Mouse (Mus musculus) lung, embryonic 15.5 days (tissue): ENCODE data around the gene Sox5. TPM values are rescaled to one million over a fixed set of nuclear protein-coding genes. Genes with fewer than 3 reads are reported as not detected.

Source experiments
- ATAC-seq: fragments of 200-750 bp; cut with Nextera tagmentation; 2 replicates; pipeline ENCODE4 v1.8.0; 2017; ENCODE audit warnings: moderate number of reproducible peaks, borderline replicate concordance; ENCODE audit not compliant: low FRiP score, low TSS enrichment; ENCODE audit errors: extremely low read depth
- H3K27ac ChIP-seq: fragments of 300-500 bp; sonication (generic); 2 replicates; pipeline ENCODE4 v1.5.1; 2015; ENCODE audit warnings: moderate library complexity, mild to moderate bottlenecking, inconsistent platforms
- H3K27me3 ChIP-seq: fragments of 300-500 bp; sonication (generic); 2 replicates; pipeline ENCODE4 v1.6.1; 2015; ENCODE audit warnings: inconsistent platforms
- H3K36me3 ChIP-seq: fragments of 300-500 bp; sonication (generic); 2 replicates; pipeline ENCODE4 v1.6.1; 2015; ENCODE audit warnings: inconsistent platforms
- H3K4me1 ChIP-seq: fragments of 300-500 bp; sonication (generic); 2 replicates; pipeline ENCODE4 v1.6.1; 2015; ENCODE audit warnings: inconsistent platforms
- H3K4me2 ChIP-seq: fragments of 300-500 bp; sonication (generic); 2 replicates; pipeline ENCODE4 v1.6.1; 2015; ENCODE audit warnings: inconsistent platforms, mild to moderate bottlenecking, moderate library complexity
- H3K4me3 ChIP-seq: fragments of 300-500 bp; sonication (generic); 2 replicates; pipeline ENCODE4 v1.5.1; 2015; ENCODE audit warnings: mild to moderate bottlenecking, inconsistent platforms
- H3K9ac ChIP-seq: fragments of 300-500 bp; sonication (generic); 2 replicates; pipeline ENCODE4 v1.6.1; 2015; ENCODE audit warnings: inconsistent platforms
- H3K9me3 ChIP-seq: fragments of 300-500 bp; sonication (generic); 2 replicates; pipeline ENCODE4 v1.6.1; 2016; ENCODE audit warnings: inconsistent platforms
- WGBS: fragments of 180-500 bp; shearing (Covaris S2); methylation state at CpG from one replicate; pipeline ENCODE4 v1.1.7; 2015; 5-methylcytosine and 5-hydroxymethylcytosine counted together
- polyA plus RNA-seq: library from polyadenylated mRNA; unstranded; fragments of >200 nt; fragmentation: Nextera tagmentation; extraction: Ambion mirVana; gene quantifications from 2 replicates; pipeline ENCODE4 v1.2.1, GENCODE M21; 2015

The Sox5 gene
- polyA plus RNA-seq, 1 experiment from 2014 or later: 23.7 TPM

DNA sequence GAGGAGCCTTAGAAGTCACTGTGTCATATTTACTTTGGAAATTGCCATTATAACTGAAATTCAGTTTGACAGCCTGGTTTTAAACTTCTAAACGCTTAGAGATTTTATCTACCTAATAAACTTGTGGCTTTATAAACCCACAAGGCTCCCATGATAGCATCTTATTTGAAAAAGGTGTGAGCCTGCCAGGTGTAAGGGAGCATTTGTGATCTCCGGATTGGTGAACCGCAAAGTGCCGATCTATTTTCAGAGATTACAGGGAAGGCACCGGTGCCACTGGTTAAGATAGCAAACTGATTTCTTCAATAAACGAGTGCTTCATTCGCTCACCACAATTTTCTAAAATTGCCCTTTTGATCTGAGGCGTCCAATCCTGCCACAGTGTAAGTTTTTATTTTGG is 107.9 kb downstream of the Sox5 start:
- Histone ChIP-seq H3K27ac (no peak overlapping the region), H3K9ac (no peak overlapping the region), H3K36me3 (no peaks in the 10 kb centered on the region), H3K4me1 (peaks cover 4% of the 10 kb centered on the region; the same call in 1 of the 2 replicates), H3K4me2 (no peak overlapping the region), H3K9me3 (no peaks in the 10 kb centered on the region), H3K27me3 (no peaks in the 10 kb centered on the region), H3K4me3 (no peak overlapping the region)
- WGBS: 66% methylated on average over 8 of the region's 8 CpGs
- ATAC-seq: no peak

- Histone ChIP-seq H3K27ac (no peak overlapping the region), H3K9me3 (no peaks in the 10 kb centered on the region)
- 39% methylated on average over 3 of the region's 3 CpGs for WGBS
Measured at GRCm38 (mm10) chr6:144670433-144671167, 111.2 kb downstream of the Sox5 start.

DNA sequence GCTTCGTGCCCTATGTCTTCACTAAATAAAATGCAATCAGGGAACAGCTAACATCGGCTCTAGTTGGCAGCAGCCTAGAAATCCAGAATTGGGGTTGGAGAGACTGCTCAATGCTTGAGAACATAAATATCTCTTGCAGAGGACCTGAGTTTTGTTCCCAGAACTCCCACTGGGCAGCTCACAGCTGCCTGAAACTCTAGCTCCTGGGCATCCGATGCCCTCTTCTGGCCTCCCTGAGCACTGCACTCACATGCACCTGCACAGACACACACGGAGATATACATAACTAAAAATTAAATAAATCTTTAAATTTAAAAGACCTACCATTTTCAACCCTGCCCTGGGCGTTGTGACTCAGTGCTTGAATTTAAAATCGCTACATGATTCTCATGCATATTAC is 115.2 kb downstream of the Sox5 start:
- Histone ChIP-seq H3K4me3 (no peak overlapping the region), H3K27ac (no peak overlapping the region), H3K4me2 (no peak overlapping the region), H3K9me3 (no peaks in the 10 kb centered on the region), H3K4me1 (0 out of 2 replicates have a peak, but pooled peaks cover 2% of the 10 kb centered on the region), H3K27me3 (no peaks in the 10 kb centered on the region), H3K9ac (no peak overlapping the region), H3K36me3 (no peaks in the 10 kb centered on the region)
- WGBS: 94% methylated on average over 6 of the region's 6 CpGs
- no peak for ATAC-seq

More at GRCm38 (mm10) chr6:144670433-144671167, 111.2 kb downstream of the Sox5 start:
- Histone ChIP-seq H3K4me1 (no peaks in the 10 kb centered on the region), H3K36me3 (no peaks in the 10 kb centered on the region), H3K4me2 (no peak overlapping the region), H3K4me3 (no peak overlapping the region), H3K9ac (no peak overlapping the region), H3K27me3 (no peaks in the 10 kb centered on the region)
- ATAC-seq: no peak

- ATAC-seq: no peak
Measured at GRCm38 (mm10) chr6:144664765-144665164, 117.0 kb downstream of the Sox5 start.

DNA sequence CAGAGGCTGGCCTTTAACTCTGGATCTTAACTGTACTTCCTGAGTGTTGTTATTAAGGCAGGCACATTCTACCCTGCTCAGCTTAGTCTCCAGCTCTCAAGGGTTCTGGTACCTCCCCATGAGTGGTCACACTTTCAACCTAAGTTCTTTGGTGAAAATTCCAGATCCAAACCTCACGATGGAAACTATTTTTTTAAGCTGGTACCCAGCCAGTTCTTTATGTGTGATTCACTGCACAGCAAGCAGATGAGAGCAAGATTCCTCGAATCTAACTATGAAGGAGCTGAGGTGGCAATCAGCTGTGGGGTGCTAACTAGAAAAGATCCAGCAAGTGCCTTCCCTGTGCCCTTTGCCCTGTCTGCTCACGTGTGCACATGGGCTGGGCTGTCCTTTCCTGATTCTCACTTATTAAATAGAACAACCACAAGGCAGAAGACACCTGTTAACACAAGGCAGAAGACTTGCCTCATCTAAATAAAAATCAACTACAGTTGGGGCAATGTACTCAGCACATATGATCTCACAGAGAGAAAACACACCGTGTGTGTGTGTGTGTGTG is 118.2 kb downstream of the Sox5 start:
- no peak overlapping the region for H3K27ac ChIP-seq
- WGBS: 59% methylated on average over 4 of the region's 4 CpGs

More at GRCm38 (mm10) chr6:144664765-144665164, 117.0 kb downstream of the Sox5 start:
- Histone ChIP-seq H3K4me3 (no peak overlapping the region), H3K9me3 (no peaks in the 10 kb centered on the region), H3K4me1 (peaks cover 19% of the 10 kb centered on the region), H3K9ac (no peak overlapping the region), H3K4me2 (no peak overlapping the region), H3K27me3 (no peaks in the 10 kb centered on the region), H3K27ac (no peak overlapping the region), H3K36me3 (no peaks in the 10 kb centered on the region)
- 74% methylated on average over 9 of the region's 9 CpGs for WGBS

GRCm38 (mm10) chr6:144659115-144660108 is 122.4 kb downstream of the Sox5 start:
- H3K27ac ChIP-seq: no peak overlapping the region
- no peaks in the 10 kb centered on the region for H3K27me3 ChIP-seq
- H3K36me3 ChIP-seq: no peaks in the 10 kb centered on the region
- no peak; the same call in 1 of the 2 replicates for ATAC-seq
- no peaks in the 10 kb centered on the region for H3K9me3 ChIP-seq
- H3K4me2 ChIP-seq: no peak overlapping the region
- H3K4me3 ChIP-seq: no peak overlapping the region
- 51% methylated on average over 10 of the region's 10 CpGs for WGBS
- peaks cover 24% of the 10 kb centered on the region for H3K4me1 ChIP-seq
- no peak overlapping the region for H3K9ac ChIP-seq

More for the DNA sequence above, 118.2 kb downstream of the Sox5 start:
- Histone ChIP-seq H3K27me3 (no peaks in the 10 kb centered on the region), H3K9me3 (no peaks in the 10 kb centered on the region), H3K36me3 (no peaks in the 10 kb centered on the region), H3K4me2 (no peak overlapping the region), H3K4me3 (no peak overlapping the region), H3K9ac (no peak overlapping the region), H3K4me1 (peaks cover 24% of the 10 kb centered on the region)
- no peak for ATAC-seq

DNA sequence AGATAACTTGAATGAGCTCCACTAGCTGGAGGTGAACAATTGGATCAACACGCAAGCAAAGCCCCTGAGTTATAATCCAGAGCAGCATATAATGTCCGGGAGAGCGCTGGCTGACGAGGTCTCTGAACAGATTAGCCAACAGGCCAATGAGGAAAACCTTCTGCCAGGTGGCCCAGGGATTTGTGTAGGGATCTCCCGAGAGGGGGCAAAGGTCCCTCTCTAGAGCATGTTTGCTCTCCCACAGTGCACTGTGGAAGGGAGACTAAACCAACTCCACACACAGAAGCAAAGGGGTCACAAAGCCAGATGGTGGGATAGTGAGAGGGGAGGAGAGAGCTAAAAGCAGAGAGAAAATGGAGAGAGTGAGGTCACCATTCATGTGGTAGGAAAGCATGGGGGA is 128.9 kb downstream of the Sox5 start:
- ATAC-seq: no peak
- H3K4me2 ChIP-seq: no peak overlapping the region
- H3K4me3 ChIP-seq: no peak overlapping the region
- no peaks in the 10 kb centered on the region for H3K27me3 ChIP-seq
- H3K27ac ChIP-seq: no peak overlapping the region
- H3K36me3 ChIP-seq: no peaks in the 10 kb centered on the region
- peaks cover 29% of the 10 kb centered on the region for H3K4me1 ChIP-seq
- 68% methylated on average over 5 of the region's 5 CpGs for WGBS
- no peak overlapping the region for H3K9ac ChIP-seq
- H3K9me3 ChIP-seq: no peaks in the 10 kb centered on the region

DNA sequence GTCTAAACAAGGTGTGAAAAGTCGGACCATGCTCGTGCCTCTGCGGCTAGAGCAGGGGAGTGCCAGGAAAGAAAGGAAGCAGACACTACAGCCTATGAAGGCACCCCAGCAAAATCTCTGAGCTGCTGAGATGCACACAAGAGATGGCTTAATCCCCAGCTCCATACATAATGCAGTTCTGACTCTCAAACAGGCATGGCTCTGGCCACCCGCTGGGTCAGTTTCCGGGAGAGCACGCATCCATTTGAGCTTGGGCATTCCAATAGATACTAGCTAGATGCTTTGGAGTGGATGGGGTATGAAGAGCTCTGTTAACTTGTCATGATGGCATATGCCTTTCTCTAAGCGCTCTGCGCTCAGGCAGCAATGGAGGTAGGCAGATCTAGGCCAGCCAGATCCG is 132.9 kb downstream of the Sox5 start:
- no peak for ATAC-seq
- H3K27ac ChIP-seq: peak overlapping the region; percentile 86

GRCm38 (mm10) chr6:144648124-144648591 is 133.6 kb downstream of the Sox5 start:
- peak; percentile 80 for ATAC-seq
- Histone ChIP-seq H3K4me3 (no peak overlapping the region), H3K9me3 (no peaks in the 10 kb centered on the region), H3K27me3 (no peaks in the 10 kb centered on the region), H3K27ac (peak overlapping the region; percentile 86), H3K9ac (no peak overlapping the region), H3K36me3 (no peaks in the 10 kb centered on the region), H3K4me1 (peaks cover 62% of the 10 kb centered on the region), H3K4me2 (peak overlapping the region; percentile 24; the same call in 1 of the 2 replicates)
- WGBS: 7% methylated on average over 4 of the region's 4 CpGs

More for the DNA sequence above, 132.9 kb downstream of the Sox5 start:
- H3K4me3 ChIP-seq: no peak overlapping the region
- H3K36me3 ChIP-seq: no peaks in the 10 kb centered on the region
- H3K4me1 ChIP-seq: peaks cover 55% of the 10 kb centered on the region
- 0 out of 2 replicates have a peak overlapping the region, but pooled peaks have one; percentile 24 for H3K4me2 ChIP-seq
- WGBS: 41% methylated on average over 9 of the region's 9 CpGs
- no peaks in the 10 kb centered on the region for H3K27me3 ChIP-seq
- no peaks in the 10 kb centered on the region for H3K9me3 ChIP-seq
- no peak overlapping the region for H3K9ac ChIP-seq

DNA sequence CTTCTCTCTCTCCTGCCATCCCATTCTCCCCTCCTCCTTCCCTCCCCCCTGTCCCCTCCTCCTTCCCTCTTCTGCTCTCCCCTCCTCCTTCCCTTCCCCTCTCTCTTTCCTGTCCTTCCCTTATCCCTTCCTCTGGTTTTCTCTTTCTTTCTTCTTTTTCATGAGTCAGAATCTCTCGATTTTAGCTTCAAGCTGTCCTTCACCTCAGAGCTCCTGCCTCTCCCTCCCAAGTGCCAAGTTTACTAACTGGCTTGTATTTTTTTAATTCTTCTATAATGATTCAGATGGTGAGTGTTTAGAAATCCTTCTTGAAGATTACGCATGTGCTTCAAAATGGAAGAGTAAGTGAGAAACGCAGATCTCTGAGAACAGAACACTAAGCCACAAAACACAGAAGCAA is 135.4 kb downstream of the Sox5 start:
- Histone ChIP-seq H3K27me3 (no peaks in the 10 kb centered on the region), H3K27ac (peak overlapping the region; percentile 45; the same call in 1 of the 2 replicates), H3K36me3 (no peaks in the 10 kb centered on the region), H3K4me1 (peaks cover 77% of the 10 kb centered on the region), H3K9me3 (no peaks in the 10 kb centered on the region), H3K4me3 (no peak overlapping the region), H3K9ac (no peak overlapping the region), H3K4me2 (no peak overlapping the region)
- ATAC-seq: no peak
- 63% methylated on average over 3 of the region's 3 CpGs for WGBS

DNA sequence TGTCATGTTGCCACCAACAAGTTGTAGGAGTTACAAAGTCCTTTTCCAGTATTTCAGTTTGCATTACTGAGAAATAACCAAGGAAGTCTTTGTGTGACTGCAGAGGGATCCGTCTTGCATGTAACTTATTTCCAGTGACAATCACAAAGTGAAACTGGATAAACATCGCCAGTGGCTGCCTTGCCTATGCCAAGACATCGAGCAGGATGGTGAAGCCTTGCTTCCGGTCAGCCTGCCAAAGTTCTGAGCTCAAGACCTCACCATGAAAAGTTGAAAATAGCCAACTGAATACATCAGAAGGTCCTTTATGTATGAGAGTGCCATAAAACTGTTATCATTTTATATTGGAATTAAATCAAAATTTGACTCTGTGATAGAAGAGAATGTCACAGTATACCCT is 136.0 kb downstream of the Sox5 start:
- no peak overlapping the region for H3K4me2 ChIP-seq
- no peak overlapping the region for H3K27ac ChIP-seq
- no peak overlapping the region for H3K9ac ChIP-seq
- no peak for ATAC-seq
- no peaks in the 10 kb centered on the region for H3K27me3 ChIP-seq
- H3K4me3 ChIP-seq: no peak overlapping the region
- WGBS: 54% methylated on average over 4 of the region's 4 CpGs
- peaks cover 75% of the 10 kb centered on the region for H3K4me1 ChIP-seq
- no peaks in the 10 kb centered on the region for H3K9me3 ChIP-seq
- H3K36me3 ChIP-seq: no peaks in the 10 kb centered on the region
